Mouse (Mus musculus) testis, postnatal 14 days (tissue): Measurements from ENCODE around the gene Cage1.

Experiments used
- DNase-seq: peaks from one replicate; pipeline ENCODE4 v3.0.0; 2021; ENCODE audit warnings: low spot score

Cage1 gene

DNA sequence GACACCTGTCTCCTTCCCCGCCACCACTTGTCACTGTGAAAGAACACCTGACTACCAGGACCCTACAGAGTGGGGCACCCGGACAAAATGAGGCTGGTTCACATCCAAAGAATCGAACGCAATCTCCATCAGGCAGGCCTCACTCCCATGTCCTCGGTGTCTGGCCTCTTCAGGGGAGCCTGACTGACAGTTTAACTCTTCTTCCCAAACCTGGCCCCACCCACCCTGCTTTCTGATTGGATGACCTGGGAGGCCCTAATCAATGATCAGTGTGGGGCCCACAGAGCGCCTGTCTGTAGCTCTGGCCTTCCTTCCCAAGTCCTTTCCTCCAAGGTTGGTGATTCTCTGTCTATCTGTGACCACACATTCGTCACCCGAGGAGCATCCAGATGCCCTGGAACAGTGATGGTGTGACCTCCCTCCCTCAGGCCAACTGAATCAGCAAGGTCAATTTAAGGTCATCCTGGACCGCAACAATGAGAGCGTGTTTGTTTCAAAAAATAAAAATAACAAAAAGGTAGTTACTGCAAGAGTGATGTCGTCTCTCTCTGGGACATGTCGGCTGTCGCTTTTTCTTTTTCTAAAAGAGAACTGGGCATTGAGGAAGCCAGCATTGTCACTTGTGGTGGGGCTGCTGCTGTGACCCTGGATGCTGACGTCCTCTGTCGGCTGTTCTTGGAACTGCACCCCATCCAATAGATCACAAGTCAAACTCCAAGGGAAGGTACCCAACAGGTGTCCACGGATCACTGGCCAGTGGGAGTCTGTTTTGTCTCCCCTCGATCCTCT, 71.5 kb downstream of the Cage1 start:
- no peak for DNase-seq

- no peak for DNase-seq
These were observed 72.5 kb downstream of the Cage1 start for GRCm38 (mm10) chr13:37964128-37965087.

- peak; percentile 73 for DNase-seq
These were observed 73.4 kb downstream of the Cage1 start for GRCm38 (mm10) chr13:37963354-37964007.

- DNase-seq: no peak
These were observed 74.3 kb downstream of the Cage1 start for GRCm38 (mm10) chr13:37962541-37962940.

DNA sequence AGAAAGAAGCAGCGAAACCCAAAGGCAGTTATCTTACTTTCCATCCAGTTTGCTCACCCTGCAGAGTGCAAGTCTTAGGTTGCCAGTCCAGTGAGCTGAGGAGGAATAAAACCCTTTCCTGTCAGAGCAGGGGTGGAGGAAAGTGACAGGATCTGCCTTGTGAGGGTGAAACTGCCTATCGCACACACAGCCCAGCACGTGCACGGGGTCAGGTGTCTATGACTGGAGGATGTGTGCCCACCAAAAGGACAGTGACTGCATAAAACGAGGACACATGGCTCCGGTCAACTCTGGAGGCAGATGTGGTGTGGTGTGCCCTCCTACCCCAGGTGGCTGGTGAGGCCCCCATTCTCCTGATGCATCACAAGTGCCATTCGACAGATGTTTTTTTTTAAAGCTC, 76.9 kb downstream of the Cage1 start:
- DNase-seq: no peak

GRCm38 (mm10) chr13:37959239-37959907, 77.5 kb downstream of the Cage1 start:
- no peak for DNase-seq

- DNase-seq: no peak
These were observed 78.2 kb downstream of the Cage1 start for GRCm38 (mm10) chr13:37958498-37959238.
